Mouse (Mus musculus) megakaryocyte, adult 5-6 weeks (primary cell): ENCODE data around the gene Ctbp2. TPM values are rescaled to one million over a fixed set of nuclear protein-coding genes. Genes with fewer than 3 reads are reported as not detected.
A peak's percentile ranks its signal among the peaks of the same experiment; 100 is the strongest.

Experiments used
- ATAC-seq: 2 replicates; pipeline ENCODE4 v1.8.0; 2016; ENCODE audit warnings: mild to moderate bottlenecking, inconsistent platforms; ENCODE audit not compliant: poor library complexity, severe bottlenecking
- total RNA-seq, 2 experiments: library from RNA; stranded (forward) in 1 of 2; stranded (reverse) in 1 of 2; fragments of 153-499, 151-499 nt in 1 of 2; fragments of 221-1000, 200-1000 nt in 1 of 2; gene quantifications; 2 replicates each; pipeline versions ENCODE4 v1.2.3 to v1.2.4; 2015 to 2017

Gene Ctbp2
- total RNA-seq, 2 experiments from 2014 or later: 49.3 to 57.6 TPM

DNA sequence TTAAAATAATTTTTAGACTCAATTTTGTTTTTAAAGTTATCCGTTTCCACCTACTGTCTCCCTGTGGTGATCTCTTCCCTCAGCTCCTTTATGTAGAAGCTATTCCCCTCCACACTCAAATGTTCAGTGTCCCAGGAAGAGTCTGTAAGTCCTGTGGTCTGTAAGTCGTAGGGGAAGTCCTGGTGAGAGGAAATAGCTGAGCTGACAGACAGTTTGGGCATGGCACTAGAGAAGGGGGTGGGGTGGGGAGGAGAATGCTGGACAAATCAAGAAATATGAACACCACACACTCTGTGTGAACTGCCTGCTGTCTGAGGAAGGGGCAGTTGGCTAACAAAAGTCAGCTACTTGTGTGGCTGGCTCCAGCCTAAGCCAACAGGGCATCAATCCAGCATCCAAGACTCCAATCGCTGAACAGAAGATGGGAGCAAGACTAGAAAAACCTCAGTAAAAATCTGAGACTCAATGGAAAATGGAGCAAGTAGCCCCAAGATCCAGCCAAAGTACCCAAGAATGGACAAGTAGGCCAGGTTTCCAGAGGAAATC, 76.0 kb downstream of the Ctbp2 start:
- peak; percentile 50 for ATAC-seq

DNA sequence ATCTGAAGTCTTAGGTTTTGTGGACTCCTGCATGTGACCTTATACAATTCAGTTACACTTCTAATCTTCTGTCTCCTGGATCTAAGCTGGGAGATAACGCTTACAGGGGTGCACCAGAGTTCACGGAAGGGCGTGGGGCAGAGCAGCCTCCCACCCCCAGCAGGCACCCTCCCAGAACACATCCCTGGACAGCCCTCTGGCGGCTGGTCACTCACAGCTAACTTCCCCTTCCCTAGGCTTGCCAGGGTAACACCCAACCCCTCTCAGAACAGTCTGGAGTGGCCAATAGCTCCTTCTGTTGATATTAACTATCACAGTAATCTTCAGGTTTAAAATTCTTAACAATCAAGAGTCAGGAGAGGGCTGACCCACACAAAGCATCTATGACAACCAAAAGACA, 76.9 kb downstream of the Ctbp2 start:
- peak; percentile 86 for ATAC-seq

DNA sequence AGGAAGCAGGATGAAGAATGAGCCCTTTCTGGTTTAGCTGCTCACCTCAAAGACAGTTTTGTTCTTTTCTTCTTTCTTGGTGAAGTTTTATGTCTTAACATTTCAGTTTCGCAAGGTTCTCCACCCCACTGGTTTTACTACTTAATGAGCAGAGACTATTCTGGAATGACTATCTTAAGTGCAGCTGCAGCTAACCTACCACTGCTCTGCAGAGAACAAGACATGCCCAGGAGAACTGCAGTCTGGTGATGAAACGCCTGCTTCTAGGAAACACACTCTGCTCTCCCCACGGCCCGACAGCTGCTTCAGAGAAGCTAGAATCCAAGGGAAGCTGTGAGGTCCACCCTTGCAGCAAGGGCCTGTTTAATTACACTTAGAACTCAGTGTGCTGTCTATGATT, 79.4 kb downstream of the Ctbp2 start:
- no peak for ATAC-seq

DNA sequence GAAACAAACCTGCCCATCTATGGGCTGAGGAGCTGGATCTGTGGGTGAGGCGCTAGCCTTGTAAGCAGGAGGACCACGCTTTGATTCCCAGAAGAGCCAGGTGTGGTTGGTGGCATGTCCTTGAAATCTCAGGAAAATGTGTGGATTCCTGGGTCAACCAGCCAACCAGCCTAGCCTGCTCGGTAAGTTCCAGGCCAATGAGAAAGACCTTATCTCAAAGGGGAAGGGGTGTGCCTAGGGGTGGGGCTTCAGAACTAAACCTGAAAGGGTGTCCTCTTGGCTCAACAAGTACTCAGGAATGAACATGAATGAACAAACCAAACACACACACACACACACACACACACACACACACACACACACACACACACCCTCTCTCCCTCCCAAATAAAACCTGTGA, 82.4 kb downstream of the Ctbp2 start:
- no peak for ATAC-seq

DNA sequence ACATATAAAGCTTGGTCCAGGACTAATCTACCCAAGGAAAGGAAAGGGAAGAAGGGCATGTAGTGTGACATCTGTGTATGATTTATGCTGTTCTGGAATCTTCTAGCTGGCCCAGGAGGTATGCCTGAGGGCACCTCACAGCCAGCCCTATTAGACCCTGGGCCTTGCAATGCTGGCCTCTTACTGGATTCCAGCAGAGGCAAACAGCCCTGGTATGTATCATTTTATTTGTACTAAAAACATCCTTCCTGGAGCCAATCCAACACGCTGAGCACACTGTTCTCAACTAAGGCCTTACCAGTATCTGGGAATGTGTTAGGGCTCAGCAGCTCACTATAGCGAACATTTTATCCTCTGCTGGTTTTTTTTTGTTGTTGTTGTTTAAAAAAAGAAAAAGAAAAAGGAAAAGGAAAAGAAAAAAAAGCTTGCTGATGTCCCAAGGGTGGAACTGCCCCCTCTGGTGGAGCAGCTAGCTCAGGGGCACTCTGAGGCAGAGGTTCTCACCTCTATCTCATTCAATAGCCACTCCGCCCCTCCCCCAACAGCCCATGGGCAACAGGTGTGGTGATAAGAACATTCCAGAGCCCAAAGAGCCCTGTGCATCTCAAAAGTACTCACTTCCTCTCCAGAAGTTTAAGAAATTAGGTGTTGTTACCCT, 83.3 kb downstream of the Ctbp2 start:
- ATAC-seq: no peak

DNA sequence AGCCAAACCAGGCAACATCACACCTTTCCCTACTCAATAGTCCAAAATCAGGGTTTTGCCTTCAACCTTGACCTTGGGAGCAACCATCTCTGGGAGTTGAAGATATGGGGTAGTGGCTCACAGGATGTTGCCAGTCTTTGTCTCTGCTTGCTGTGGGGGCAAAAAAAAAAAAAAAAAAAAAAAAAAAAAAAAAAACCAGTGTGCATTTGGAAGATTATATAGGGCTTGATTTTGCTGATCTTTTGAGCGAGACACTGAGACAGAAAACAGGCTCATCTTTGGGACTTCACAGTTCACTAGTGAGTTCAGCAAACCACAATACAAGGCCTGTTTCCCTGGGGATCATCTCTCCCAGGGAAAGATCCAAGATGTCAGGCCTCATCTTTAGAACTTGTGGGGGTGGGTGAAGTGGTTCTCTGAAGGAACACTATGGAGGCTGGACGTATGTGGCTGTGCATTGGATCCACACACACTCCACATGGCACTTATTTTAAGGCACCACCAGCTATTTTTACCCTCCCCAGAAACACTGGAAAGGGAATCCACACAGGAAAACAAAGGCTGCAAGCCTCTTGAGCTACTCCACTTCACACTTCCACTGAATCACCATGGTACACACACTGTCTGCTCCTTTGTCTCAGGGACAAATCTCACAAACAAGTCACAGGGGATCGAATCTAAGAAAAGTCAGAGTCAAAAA, 84.4 kb downstream of the Ctbp2 start:
- no peak for ATAC-seq

DNA sequence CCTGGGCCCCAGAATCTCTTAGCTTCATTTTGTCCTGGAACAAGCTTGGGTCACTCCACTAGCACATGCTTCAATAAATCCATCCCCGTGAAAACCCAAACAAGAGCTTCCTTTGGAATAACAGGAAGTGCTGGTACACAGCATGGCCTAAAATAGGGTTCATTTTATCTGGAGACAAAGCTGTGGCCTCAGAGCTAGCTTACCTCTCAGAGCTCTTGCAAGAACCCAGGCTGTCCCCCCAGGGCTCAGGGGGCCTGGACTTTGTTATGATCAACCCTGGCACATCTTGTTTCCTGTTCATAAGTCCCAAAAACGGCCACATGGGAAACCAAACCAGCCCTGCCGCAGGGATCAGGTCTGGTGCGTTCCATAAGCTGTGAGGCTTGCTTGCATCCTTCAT, 86.5 kb downstream of the Ctbp2 start:
- no peak for ATAC-seq

DNA sequence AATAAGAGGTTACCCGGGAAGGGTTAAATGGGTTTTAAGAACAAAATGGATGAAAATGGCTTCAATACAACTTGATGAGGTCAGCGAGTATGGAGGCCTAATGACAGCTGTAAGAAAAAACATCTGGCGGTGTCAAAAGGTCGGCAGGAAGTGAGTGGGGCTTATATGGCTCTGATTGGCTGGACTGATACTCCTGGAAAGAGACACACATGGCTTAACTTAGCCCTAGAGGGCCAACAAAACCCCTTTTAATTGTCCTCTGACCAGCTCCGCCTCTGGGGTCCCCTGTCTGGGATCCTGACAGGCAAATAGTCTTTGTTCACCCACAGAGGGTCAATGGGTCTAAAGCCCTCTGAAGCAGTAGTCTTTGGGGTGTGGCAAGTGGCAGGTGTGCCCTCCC, 86.9 kb downstream of the Ctbp2 start:
- ATAC-seq: no peak

DNA sequence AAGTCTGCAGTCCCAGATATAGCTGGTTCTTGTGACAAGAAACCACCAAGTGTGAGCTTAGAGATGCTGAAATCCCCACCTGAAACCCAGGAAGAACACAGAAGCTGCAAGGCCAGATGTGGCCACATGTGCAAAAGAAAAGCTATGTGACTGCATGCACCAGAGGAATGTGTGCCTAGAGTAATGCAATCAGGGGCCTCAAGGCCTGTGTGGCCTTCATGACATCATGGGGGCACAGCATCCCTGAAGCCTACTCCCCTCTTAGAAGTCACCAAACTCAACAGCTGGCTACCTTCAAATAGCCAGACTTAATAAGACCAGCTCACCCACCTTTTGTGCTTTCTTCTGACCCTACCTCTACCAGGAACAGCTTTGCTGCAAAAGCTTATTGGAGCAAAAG, 88.3 kb downstream of the Ctbp2 start:
- ATAC-seq: no peak

DNA sequence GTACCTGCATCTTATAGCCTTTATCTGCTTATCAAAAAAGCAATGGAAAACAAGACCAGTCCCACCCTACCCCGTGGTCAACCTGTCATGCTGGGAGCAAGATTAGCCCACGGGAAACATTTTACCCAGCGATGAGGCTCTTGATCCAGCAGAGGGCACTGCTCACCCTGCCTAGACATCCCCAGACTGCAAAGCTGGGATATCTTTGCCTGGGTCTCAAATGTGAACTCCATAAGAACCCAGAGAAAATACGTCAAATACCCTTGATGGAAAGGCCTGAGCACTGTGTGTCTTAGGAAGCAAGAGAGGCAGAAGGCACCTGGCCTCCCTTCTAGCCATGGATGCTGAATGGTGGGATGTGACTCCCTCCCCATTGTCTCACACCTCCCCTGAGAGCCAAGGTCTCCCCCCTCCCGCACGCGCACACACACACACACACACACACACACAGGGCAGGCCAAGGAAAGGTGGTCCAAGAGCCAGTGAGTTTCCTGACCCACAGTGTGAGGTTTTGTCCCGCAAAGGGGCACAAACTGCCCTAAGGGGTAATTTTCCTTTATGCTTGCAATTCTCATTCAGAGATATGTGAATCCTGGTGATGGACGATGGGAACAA, 91.5 kb downstream of the Ctbp2 start:
- peak; percentile 92 for ATAC-seq

DNA sequence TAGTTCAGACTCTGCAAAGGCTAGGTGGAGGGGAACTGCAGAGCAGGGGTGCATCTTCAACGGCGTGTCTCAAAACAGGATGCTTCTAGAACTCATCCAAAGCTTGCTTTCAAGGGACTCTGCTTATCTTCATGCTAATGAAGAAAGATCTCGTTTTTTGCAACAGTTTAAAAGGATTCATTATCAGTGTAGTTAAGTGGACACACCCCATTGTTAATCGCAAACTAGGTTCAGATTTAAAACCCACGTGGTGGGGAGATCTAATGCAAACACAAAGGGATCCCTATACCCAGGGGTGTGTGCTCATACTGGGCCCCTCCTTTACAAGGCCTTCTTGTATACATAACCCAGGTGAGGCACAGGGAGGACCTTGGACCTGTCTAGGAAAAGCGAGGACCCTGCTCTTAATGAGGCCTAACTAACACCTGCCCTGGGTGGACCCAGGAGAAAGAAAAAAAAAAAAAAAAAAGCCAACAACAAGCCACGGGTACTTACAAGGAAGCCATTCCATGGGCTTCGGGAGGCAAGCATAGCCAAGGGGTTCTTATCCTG, 94.6 kb downstream of the Ctbp2 start:
- ATAC-seq: peak; percentile 23; the same call in 1 of the 2 replicates

DNA sequence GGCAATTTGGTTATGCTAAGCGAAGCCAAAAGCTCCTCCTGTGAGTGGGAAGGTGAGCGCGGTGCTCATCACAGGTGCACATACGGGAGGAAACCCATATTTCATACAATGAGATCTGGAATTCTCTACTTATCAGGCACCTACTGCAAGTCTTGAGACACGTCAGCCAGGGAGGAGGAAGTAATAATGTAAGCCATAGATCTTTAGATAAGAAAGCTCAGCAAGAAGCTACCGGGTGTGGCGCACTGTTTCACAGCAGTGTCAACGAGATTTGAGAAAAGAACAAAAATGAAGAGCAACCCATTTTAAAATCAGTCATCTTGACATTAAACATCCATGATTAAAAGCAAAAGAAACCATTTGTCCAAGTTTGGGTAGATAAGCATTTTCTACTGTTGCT, 95.2 kb downstream of the Ctbp2 start:
- ATAC-seq: 0 out of 2 replicates have a peak, but pooled peaks have one; percentile 48

DNA sequence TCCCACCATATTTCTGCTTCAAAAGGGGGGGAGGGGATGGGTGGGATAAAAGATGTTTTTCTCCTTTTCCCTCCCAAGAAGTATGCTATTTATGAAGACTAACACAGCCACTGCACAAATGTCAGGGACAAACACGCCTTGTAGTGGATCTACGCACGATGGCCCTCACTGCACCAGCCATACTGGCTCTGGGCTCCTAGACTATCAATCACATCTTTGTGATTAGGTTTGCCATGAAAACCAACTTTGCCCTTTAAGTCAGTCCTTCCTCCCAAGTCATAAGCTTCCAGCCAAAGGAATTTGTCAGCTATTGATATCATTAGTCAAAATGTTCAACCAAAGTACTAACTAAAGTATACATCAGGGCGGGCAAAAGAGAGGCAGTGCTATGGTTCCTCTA, 96.2 kb downstream of the Ctbp2 start:
- no peak for ATAC-seq

DNA sequence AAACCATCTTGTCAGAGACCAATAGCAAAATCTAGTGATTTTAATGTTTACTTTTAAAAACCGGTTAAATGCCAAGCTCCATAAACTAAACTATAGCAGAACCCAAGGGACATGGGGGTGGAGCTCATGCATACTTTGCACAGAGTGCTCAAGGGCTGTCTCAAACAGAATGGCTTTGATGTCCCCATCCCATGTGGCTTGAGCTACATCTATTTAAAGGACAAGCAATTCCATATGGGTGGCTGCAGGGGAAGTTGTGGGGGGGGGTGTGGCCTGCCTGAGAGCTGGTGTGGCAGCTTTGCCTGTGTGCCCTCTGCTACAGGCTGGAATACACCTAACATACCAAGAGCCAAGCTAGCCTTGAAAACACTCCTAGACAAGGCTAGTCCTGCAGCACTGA, 99.5 kb downstream of the Ctbp2 start:
- ATAC-seq: no peak

DNA sequence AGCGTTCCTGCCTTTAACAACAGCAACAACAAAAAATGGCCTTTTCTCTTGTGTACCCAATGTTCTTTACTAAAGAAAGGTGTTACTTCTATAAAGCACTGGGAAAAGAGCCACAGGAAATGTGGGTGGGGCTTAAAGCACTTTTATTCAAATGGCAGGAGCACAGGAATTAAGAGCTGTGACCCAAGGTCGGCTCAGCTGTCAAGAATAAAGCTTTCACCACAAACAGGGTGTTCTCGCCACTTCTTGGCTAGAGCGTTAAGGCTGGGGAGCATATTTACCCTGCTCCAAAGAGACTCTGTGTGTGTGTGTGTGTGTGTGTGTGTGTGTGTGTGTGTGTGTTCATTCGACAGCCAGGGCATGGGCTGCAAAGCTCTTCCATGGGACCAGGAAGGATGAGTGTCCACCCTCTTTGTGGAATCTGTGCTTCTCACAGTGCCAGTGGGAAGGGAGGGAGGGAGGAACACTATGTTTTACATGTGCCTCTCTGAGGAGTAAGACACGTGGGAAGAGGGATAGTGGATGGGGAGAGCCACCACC, 104.6 kb downstream of the Ctbp2 start:
- ATAC-seq: no peak

DNA sequence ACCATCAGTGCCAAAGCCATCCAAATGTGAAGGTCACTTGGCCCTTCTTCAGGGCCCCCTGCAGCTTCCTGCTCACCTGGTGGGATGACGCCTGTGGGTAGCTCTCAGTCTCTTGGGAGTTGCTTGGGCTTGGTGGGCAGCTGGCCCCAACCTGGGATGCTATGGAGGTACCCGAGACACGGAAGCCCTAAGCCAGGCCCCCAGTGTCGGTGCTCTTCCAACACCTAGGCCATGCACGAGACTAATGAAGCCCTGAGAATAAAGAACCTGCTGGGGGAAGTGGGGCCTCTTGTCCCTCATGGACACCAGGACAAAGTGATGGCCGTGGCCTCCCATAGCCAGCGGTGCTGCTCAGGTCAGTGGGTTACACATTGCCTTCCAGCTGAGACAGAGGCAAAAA, 105.2 kb downstream of the Ctbp2 start:
- no peak for ATAC-seq

DNA sequence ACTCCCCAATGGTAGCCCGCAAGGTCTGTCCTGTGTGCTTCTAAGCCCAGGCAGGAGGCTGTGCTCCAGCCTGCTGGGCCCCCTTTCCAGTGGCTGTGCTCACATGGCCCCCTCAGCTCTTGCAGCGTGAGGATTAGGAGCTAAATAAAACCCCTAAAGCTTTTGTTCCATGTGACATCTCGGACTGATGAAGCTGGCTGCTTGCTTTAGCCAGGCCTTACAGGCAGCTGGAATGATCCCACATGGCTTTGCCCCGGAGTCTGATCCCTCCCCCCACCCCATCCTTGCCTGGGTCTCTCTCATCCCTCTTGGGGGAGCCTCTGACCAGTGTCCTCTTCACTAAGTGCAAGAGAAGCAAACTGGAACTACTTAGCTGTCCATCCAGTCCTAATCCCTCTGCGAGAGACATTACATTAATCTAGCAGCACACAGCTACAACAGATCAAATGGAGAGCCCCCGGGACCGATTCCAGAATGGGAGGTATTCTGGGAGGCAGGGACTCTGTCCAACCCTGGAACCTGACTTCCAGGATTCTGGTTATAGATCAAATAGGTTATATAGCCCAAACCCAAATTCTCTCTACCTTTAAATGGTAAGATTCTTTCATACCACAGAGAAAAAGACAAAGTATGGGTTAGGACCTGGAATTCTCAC, 108.6 kb downstream of the Ctbp2 start:
- ATAC-seq: no peak

DNA sequence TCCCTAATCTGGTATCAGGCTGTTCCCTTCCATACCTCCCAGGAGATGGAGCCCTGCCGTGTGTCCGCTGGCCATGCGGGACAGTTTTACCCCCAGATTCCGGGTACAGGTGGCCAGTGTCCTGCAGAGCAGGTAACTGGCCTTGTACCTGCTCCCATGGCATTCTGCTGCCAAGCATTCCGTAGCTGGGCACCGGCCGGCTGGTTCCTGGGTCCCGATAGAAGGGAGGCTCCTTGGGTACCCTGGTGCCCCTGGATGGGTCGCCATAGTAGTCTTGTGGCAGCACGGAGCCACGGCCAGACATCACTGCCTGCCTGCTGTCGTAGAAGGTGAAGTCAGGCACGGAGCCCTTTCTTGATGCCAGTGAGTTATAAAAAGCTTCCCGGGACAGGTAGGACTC, 109.5 kb downstream of the Ctbp2 start:
- ATAC-seq: no peak

DNA sequence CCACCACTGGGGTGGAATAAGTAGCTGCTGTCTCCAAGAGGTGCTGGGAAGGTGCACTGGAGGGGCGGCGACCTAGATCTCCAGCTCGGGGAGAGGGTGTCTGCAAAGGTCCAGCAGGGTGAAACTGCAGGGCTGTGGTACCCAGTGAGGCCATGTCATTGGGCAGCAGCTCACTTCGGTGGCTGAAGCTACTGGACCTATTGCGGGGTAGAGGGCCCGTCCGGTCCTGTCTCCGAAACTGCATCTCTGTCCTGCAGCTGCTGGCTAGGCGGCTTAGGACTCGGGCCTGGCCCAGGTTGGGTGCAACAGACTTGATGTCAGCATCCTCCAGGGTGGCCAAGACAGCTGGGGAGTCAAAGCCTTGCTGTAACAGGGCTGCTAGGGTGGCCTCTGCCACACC, 110.2 kb downstream of the Ctbp2 start:
- ATAC-seq: no peak

DNA sequence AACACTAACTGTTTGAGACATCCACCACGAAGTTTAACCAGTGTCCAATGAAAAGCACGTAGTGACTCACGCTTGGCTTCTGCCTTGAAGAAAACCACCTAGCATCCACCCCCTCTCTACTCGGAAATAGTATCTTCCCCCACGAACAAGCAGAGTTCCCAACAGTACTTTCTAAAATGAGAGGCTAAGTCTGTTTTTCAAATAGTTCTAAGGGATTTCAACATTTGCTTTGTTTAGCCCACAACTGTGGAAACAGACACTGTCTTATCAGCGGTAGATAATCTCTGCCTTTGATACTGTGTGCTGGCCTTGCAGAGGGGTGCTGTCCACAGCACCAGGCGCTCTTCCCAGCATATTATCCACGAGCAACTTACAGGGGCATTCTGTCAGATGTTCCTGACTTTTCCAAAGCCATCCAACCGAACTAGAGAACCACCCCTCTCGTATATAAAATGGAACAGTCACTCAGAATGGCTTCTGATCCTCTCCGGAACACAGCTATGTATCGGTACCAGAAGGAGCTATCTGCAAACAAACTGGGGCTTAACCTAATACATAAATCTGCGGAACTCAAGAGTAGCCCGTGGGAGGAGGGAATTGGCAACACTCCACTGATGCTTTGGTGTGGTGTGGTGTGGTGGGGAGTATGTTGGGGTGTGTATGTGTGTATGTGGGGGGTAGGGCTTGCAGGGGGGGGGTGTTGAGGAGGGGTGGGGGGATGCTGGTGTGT, 111.4 kb downstream of the Ctbp2 start:
- no peak for ATAC-seq
